Mouse (Mus musculus): Measurements from ENCODE around the gene Ppara. TPM values are rescaled to one million over a fixed set of nuclear protein-coding genes. Genes with fewer than 3 reads are reported as not detected.

Gene Ppara
- total and polyA plus RNA-seq, 3 experiments = 0.27 to 0.78 TPM; not detected in 1

GRCm38 (mm10) chr15:85693819-85694218 lies 41.0 kb upstream of the Ppara start:
- TF ChIP-seq ZKSCAN1 (IDR thresholded peaks at IDR 0.05; ENCODE audit: low read depth, low read length) (peak; percentile 99), MXI1 (IDR thresholded peaks at IDR 0.05; ENCODE audit: low read depth, low read length) (no peak)
- Histone ChIP-seq H3K27ac (ENCODE audit: control insufficient read depth, low read depth, low read length) (no peak overlapping the region), H3K36me3 (ENCODE audit: control insufficient read depth in 1 of 2, insufficient read depth in 2 of 2, low read length in 2 of 2) (peaks cover 5 to 12% of the 10 kb centered on the region in 2 experiments), H3K4me3 (ENCODE audit: control insufficient read depth in 1 of 2, insufficient read depth in 1 of 2, low read depth in 2 of 2, low read length in 2 of 2) (no peak overlapping the region), H3K9me3 (replicated peaks; ENCODE audit: insufficient read depth, low read length) (no peaks in the 10 kb centered on the region), H3K79me2 (ENCODE audit: control insufficient read depth, insufficient read depth, low read length, poor library complexity) (no peaks in the 10 kb centered on the region), H3K27me3 (ENCODE audit: control insufficient read depth in 1 of 2, insufficient read depth in 2 of 2, low read length in 2 of 2) (no peaks in the 10 kb centered on the region), H3K9ac (ENCODE audit: control insufficient read depth, low read depth, low read length, poor library complexity, severe bottlenecking) (no peak overlapping the region), H3K4me1 (ENCODE audit: control insufficient read depth in 1 of 2, insufficient read depth in 2 of 2, low read length in 2 of 2) (no peaks in the 10 kb centered on the region)
- DNase-seq (ENCODE audit: low read depth, low spot score) = no peak

- Histone ChIP-seq H3K9ac (ENCODE audit: control insufficient read depth, low read depth, low read length, poor library complexity, severe bottlenecking) (no peak overlapping the region), H3K4me1 (ENCODE audit: control insufficient read depth in 1 of 2, insufficient read depth in 2 of 2, low read length in 2 of 2) (no peaks in the 10 kb centered on the region), H3K36me3 (ENCODE audit: control insufficient read depth in 1 of 2, insufficient read depth in 2 of 2, low read length in 2 of 2) (peaks cover 5 to 16% of the 10 kb centered on the region in 2 experiments), H3K79me2 (ENCODE audit: control insufficient read depth, insufficient read depth, low read length, poor library complexity) (no peaks in the 10 kb centered on the region), H3K9me3 (replicated peaks; ENCODE audit: insufficient read depth, low read length) (no peaks in the 10 kb centered on the region), H3K4me3 (ENCODE audit: control insufficient read depth in 1 of 2, insufficient read depth in 1 of 2, low read depth in 2 of 2, low read length in 2 of 2) (no peak overlapping the region), H3K27me3 (ENCODE audit: control insufficient read depth in 1 of 2, insufficient read depth in 2 of 2, low read length in 2 of 2) (no peaks in the 10 kb centered on the region), H3K27ac (ENCODE audit: control insufficient read depth, low read depth, low read length) (no peak overlapping the region)
- TF ChIP-seq MYB (IDR thresholded peaks at IDR 0.05; ENCODE audit: low read depth, low read length) (no peak), POLR2AphosphoS2 (IDR thresholded peaks at IDR 0.05; ENCODE audit: low read length) (no peak), USF2 (IDR thresholded peaks at IDR 0.05; ENCODE audit: borderline replicate concordance in 1 of 2, insufficient read depth in 1 of 2, low read depth in 1 of 2, low read length in 2 of 2) (no peak), ZNF384 (IDR thresholded peaks at IDR 0.05; ENCODE audit: low read depth, low read length) (no peak), TBP (IDR thresholded peaks at IDR 0.05; ENCODE audit: low read depth, low read length) (no peak), ETS1 (IDR thresholded peaks at IDR 0.05; ENCODE audit: low read depth, low read length) (no peak), USF1 (IDR thresholded peaks at IDR 0.05; ENCODE audit: low read depth, low read length) (no peak), NELFE (IDR thresholded peaks at IDR 0.05; ENCODE audit: low read depth, low read length) (no peak), E2F4 (IDR thresholded peaks at IDR 0.05; ENCODE audit: borderline replicate concordance, low read depth, low read length) (no peak)
- no peak for DNase-seq (ENCODE audit: low read depth, low spot score)
These were observed 40.4 kb upstream of the Ppara start for GRCm38 (mm10) chr15:85694379-85694778.

GRCm38 (mm10) chr15:85695304-85695703 lies 39.5 kb upstream of the Ppara start:
- Histone ChIP-seq H3K4me3 (ENCODE audit: control insufficient read depth in 1 of 2, insufficient read depth in 1 of 2, low read depth in 2 of 2, low read length in 2 of 2) (no peak overlapping the region), H3K27me3 (ENCODE audit: control insufficient read depth in 1 of 2, insufficient read depth in 2 of 2, low read length in 2 of 2) (no peaks in the 10 kb centered on the region), H3K79me2 (ENCODE audit: control insufficient read depth, insufficient read depth, low read length, poor library complexity) (no peaks in the 10 kb centered on the region), H3K4me1 (ENCODE audit: control insufficient read depth in 1 of 2, insufficient read depth in 2 of 2, low read length in 2 of 2) (no peaks in the 10 kb centered on the region), H3K9me3 (replicated peaks; ENCODE audit: insufficient read depth, low read length) (no peaks in the 10 kb centered on the region), H3K27ac (ENCODE audit: control insufficient read depth, low read depth, low read length) (no peak overlapping the region), H3K36me3 (ENCODE audit: control insufficient read depth in 1 of 2, insufficient read depth in 2 of 2, low read length in 2 of 2) (peaks cover 5 to 18% of the 10 kb centered on the region in 2 experiments), H3K9ac (ENCODE audit: control insufficient read depth, low read depth, low read length, poor library complexity, severe bottlenecking) (no peak overlapping the region)
- DNase-seq (ENCODE audit: low read depth, low spot score) = no peak
- TF ChIP-seq KAT2A (conservative IDR thresholded peaks at IDR 0.05; ENCODE audit: low read depth, low read length) (no peak), CHD2 (IDR thresholded peaks at IDR 0.05; ENCODE audit: low read length) (no peak), POLR2AphosphoS5 (IDR thresholded peaks at IDR 0.05; ENCODE audit: borderline replicate concordance, low read depth, low read length) (no peak), MEF2A (IDR thresholded peaks at IDR 0.05; ENCODE audit: extremely low read depth, insufficient replicate concordance, low read depth, low read length, poor library complexity, severe bottlenecking) (no peak), HCFC1 (IDR thresholded peaks at IDR 0.05; ENCODE audit: low read depth, low read length) (no peak), MYC (IDR thresholded peaks at IDR 0.05; ENCODE audit: low read depth, low read length) (no peak), ELF1 (IDR thresholded peaks at IDR 0.05; ENCODE audit: low read depth, low read length) (no peak), JUND (IDR thresholded peaks at IDR 0.05; ENCODE audit: low read depth, low read length) (no peak), TCF12 (IDR thresholded peaks at IDR 0.05; ENCODE audit: low read depth, low read length) (no peak)

Measured in MEL (cell line).